Mouse (Mus musculus) macrophage (primary cell): ENCODE data around the gene Pbx1. TPM values are rescaled to one million over a fixed set of nuclear protein-coding genes. Genes with fewer than 3 reads are reported as not detected.

Experiments
- H3K27ac ChIP-seq: fragments of 350-480 bp; formaldehyde crosslinking; 2 replicates; pipeline ENCODE4 v1.9.0; 2021
- H3K36me3 ChIP-seq: fragments of 350-480 bp; formaldehyde crosslinking; 2 replicates; pipeline ENCODE4 v1.9.0; 2021; ENCODE audit errors: inconsistent target
- H3K4me3 ChIP-seq: fragments of 350-480 bp; formaldehyde crosslinking; 2 replicates; pipeline ENCODE4 v1.9.0; 2021; ENCODE audit errors: inconsistent target
- H3K79me2 ChIP-seq: fragments of 350-480 bp; formaldehyde crosslinking; 2 replicates; pipeline ENCODE4 v1.9.0; 2021; ENCODE audit errors: inconsistent target
- WGBS: methylation state at CpG from one replicate; pipeline ENCODE4 v1.1.7; 2026; ENCODE audit warnings: inconsistent platforms; ENCODE audit not compliant: missing documents; 5-methylcytosine and 5-hydroxymethylcytosine counted together
- polyA plus RNA-seq: library from polyadenylated mRNA; stranded (reverse); fragments of 250-400 nt; gene quantifications from 3 replicates; pipeline ENCODE4 v1.2.4, GENCODE M21; 2018; ENCODE audit warnings: inconsistent platforms

Gene Pbx1
- polyA plus RNA-seq, 1 experiment from 2014 or later: 1.5 TPM

GRCm38 (mm10) chr1:168327405-168328235, 104.5 kb downstream of the Pbx1 start:
- no peak overlapping the region for H3K27ac ChIP-seq
- 95% methylated on average over 18 of the region's 18 CpGs for WGBS
- no peaks in the 10 kb centered on the region for H3K79me2 ChIP-seq
- no peaks in the 10 kb centered on the region for H3K36me3 ChIP-seq
- no peak overlapping the region for H3K4me3 ChIP-seq

DNA sequence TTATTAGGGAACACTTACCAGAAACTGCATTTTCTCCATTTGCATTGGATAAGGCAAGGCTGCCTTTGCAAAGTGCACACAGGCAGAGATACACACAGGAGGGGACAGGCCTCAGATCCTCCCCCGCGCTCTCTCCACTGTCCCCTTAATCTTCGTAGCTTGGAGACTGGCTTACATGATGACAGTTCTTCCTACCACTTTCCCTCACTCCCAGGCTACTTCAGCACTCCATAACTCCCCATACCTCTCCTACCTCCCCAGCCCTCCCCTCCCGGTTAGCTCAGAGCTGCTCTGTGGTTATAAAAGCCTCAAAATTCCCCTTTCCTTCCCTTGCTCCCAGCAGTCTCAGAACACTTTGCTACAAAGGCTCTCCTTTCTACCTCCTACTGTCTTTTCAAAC, 106.3 kb downstream of the Pbx1 start:
- 90% methylated on average over 4 of the region's 4 CpGs for WGBS
- Histone ChIP-seq H3K36me3 (no peaks in the 10 kb centered on the region), H3K27ac (no peak overlapping the region), H3K79me2 (no peaks in the 10 kb centered on the region), H3K4me3 (no peak overlapping the region)

DNA sequence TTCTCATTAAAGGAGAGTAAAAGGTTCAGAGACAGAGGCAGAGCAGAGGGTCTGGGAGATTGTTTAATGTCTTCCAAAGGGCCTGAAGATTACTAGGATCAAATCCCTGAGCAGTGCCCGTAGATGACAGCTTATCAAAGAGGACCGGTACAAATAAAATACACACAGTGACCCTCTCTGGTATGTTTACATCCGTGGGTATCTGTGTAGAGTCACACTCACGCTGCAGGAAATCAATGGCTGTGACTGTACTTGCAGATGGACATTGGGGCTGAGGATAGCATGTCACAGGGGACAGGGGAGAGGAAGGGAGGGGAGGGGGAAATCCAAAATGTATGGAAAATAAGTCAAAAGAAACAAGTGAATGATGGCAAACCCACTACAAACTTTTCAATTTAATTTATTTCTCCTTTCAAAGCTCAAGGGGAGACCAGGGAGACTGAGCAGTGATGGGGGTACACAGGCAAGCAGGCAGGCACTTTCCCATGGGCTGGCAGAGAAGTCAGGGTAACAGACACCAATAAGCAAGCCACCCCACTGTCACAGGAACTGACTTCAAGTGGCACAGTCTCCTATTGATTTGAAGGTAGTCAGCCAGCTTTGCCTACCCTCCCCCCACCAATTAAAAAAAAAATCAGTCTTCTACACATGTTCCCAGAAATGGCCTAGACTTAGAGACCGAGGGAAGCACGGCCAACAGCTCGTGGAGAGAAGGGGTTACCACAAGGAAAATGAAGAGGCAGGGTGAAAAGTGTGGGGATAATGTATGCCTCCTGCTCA, 107.6 kb downstream of the Pbx1 start:
- no peak overlapping the region for H3K4me3 ChIP-seq
- no peaks in the 10 kb centered on the region for H3K79me2 ChIP-seq
- 82% methylated on average over 7 of the region's 7 CpGs for WGBS
- no peak overlapping the region for H3K27ac ChIP-seq
- H3K36me3 ChIP-seq: no peaks in the 10 kb centered on the region

GRCm38 (mm10) chr1:168323436-168324108, 108.5 kb downstream of the Pbx1 start:
- Histone ChIP-seq H3K36me3 (no peaks in the 10 kb centered on the region), H3K4me3 (no peak overlapping the region), H3K79me2 (no peaks in the 10 kb centered on the region), H3K27ac (no peak overlapping the region)
- WGBS: 91% methylated on average over 12 of the region's 12 CpGs

DNA sequence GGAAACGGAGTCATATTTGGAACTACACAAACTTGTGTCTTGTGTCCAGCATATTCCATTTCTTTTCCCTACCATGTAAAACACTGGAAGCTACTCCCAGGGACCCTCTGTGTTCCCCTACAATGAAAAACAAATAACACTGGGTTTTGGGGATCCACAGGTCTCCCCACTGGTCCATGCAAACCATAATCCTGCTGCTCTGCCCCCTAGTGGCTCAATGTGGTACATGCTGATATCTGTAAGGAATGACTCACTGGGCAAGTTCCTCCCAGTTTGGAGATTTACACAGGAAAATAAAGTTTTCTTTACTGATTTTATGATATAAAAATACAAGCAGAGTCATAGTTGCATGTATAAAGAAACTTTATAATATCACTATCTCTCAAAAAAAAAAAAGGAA, 109.2 kb downstream of the Pbx1 start:
- 100% methylated on average over 1 of the region's 1 CpGs for WGBS
- H3K36me3 ChIP-seq: no peaks in the 10 kb centered on the region

GRCm38 (mm10) chr1:168319695-168320094, 112.4 kb downstream of the Pbx1 start:
- H3K4me3 ChIP-seq: no peak overlapping the region
- WGBS: 73% methylated on average over 5 of the region's 5 CpGs
- no peaks in the 10 kb centered on the region for H3K36me3 ChIP-seq
- no peaks in the 10 kb centered on the region for H3K79me2 ChIP-seq
- H3K27ac ChIP-seq: no peak overlapping the region

More for the DNA sequence above, 109.2 kb downstream of the Pbx1 start:
- Histone ChIP-seq H3K79me2 (no peaks in the 10 kb centered on the region), H3K4me3 (no peak overlapping the region), H3K27ac (no peak overlapping the region)

GRCm38 (mm10) chr1:168318899-168319469, 113.1 kb downstream of the Pbx1 start:
- Histone ChIP-seq H3K36me3 (no peaks in the 10 kb centered on the region), H3K79me2 (no peaks in the 10 kb centered on the region), H3K4me3 (no peak overlapping the region), H3K27ac (no peak overlapping the region)
- 90% methylated on average over 13 of the region's 13 CpGs for WGBS

- no peak overlapping the region for H3K27ac ChIP-seq
- no peaks in the 10 kb centered on the region for H3K36me3 ChIP-seq
- H3K79me2 ChIP-seq: no peaks in the 10 kb centered on the region
- H3K4me3 ChIP-seq: no peak overlapping the region
These were observed 118.3 kb downstream of the Pbx1 start for GRCm38 (mm10) chr1:168313772-168314171.

GRCm38 (mm10) chr1:168312710-168313447, 119.2 kb downstream of the Pbx1 start:
- Histone ChIP-seq H3K27ac (no peak overlapping the region), H3K36me3 (no peaks in the 10 kb centered on the region), H3K79me2 (no peaks in the 10 kb centered on the region), H3K4me3 (no peak overlapping the region)
- 93% methylated on average over 7 of the region's 7 CpGs for whole genome bisulfite sequencing

- Histone ChIP-seq H3K36me3 (no peaks in the 10 kb centered on the region), H3K79me2 (no peaks in the 10 kb centered on the region), H3K4me3 (no peak overlapping the region), H3K27ac (no peak overlapping the region)
- WGBS: 93% methylated on average over 8 of the region's 8 CpGs
These were observed 123.0 kb downstream of the Pbx1 start for GRCm38 (mm10) chr1:168309101-168309521.

GRCm38 (mm10) chr1:168307275-168308182, 124.5 kb downstream of the Pbx1 start:
- Histone ChIP-seq H3K79me2 (no peaks in the 10 kb centered on the region), H3K4me3 (no peak overlapping the region), H3K36me3 (no peaks in the 10 kb centered on the region), H3K27ac (no peak overlapping the region)
- 87% methylated on average over 14 of the region's 14 CpGs for WGBS

DNA sequence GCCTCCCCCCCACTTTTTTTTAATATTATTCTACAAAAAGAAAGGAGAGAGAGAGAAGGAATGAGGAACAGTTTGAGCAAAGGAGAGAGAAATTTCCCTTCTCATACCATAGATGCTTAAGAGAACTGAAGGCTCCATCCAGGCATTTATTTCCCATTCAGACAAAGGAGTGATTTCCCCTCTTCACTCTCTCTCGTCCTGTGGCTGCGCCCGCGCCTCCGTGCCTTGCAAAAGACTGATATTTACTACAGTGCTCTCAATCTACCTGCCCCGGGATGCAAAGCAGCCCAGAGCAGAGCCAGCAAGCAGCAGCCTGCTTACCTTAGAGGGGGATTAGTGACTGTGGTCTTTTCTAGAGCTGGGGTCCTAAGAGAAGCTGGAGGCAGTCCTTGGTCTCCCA, 131.6 kb downstream of the Pbx1 start:
- no peaks in the 10 kb centered on the region for H3K79me2 ChIP-seq
- H3K27ac ChIP-seq: no peak overlapping the region
- 98% methylated on average over 6 of the region's 6 CpGs for WGBS
- no peaks in the 10 kb centered on the region for H3K36me3 ChIP-seq
- no peak overlapping the region for H3K4me3 ChIP-seq

DNA sequence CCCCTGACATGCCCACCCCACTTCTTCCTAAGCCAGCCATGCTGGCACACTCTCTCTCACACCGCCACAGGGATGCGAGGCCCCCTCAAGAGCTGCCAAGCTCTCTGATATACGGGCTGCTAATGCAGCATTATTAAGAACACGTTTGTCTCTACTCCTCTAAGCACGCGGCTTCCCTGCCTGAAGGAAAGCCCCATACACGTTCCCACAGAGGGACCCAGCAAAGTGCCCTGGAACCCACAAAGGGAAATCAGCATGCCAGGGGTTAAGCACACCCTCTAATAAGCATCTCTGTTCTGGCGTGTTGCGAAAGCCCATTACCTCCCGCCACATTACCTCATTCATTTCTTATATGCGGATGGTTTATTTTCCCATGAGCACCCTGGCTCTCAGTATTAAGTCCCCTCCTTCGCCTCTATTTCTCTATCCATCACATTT, 132.1 kb downstream of the Pbx1 start:
- no peak overlapping the region for H3K4me3 ChIP-seq
- no peaks in the 10 kb centered on the region for H3K36me3 ChIP-seq
- 85% methylated on average over 12 of the region's 12 CpGs for WGBS
- no peak overlapping the region for H3K27ac ChIP-seq
- H3K79me2 ChIP-seq: no peaks in the 10 kb centered on the region
